Mouse (Mus musculus): ENCODE measurements around the gene Kif26b.

GRCm38 (mm10) chr1:178513954-178514353 is 15.0 kb upstream of the Kif26b start:
- TF ChIP-seq POLR2A (IDR thresholded peaks at IDR 0.05; ENCODE audit: control insufficient read depth, low read depth, low read length): no peak
- no peak for TF ChIP-seq CTCF (IDR thresholded peaks at IDR 0.05; ENCODE audit: control insufficient read depth, insufficient read depth, insufficient replicate concordance, low read depth, low read length)

Data from testis, adult 2 months (tissue).